Mouse (Mus musculus): ENCODE measurements around the gene Mstn. TPM values are rescaled to one million over a fixed set of nuclear protein-coding genes. Genes with fewer than 3 reads are reported as not detected.
A peak's percentile ranks its signal among the peaks of the same experiment; 100 is the strongest.

Mstn gene
- total RNA-seq, 2 experiments from 2014 or later, result 34.7 to 67.0 TPM

GRCm38 (mm10) chr1:53061871-53062608 lies 600 bp downstream of the Mstn start:
- intact Hi-C loops (cut with DNase I), result no loop called here
- H3K4me3 ChIP-seq, result peak overlapping the region; percentile 75

GRCm38 (mm10) chr1:53063921-53064320 lies 2.5 kb downstream of the Mstn start:
- DNase-seq, result peak; percentile 46
- no peak for TF ChIP-seq CTCF (IDR thresholded peaks at IDR 0.05)

More at GRCm38 (mm10) chr1:53061871-53062608, 600 bp downstream of the Mstn start:
- no peak for DNase-seq
- no peak for TF ChIP-seq CTCF (IDR thresholded peaks at IDR 0.05)
- peak overlapping the region; percentile 88 for H3K27ac ChIP-seq

GRCm38 (mm10) chr1:53069726-53070514 lies 8.5 kb downstream of the Mstn start:
- Histone ChIP-seq H3K4me3 (no peak overlapping the region), H3K27ac (no peak overlapping the region)
- TF ChIP-seq CTCF (IDR thresholded peaks at IDR 0.05), result no peak
- intact Hi-C loops (cut with DNase I), result no loop called here
- no peak for DNase-seq

More at GRCm38 (mm10) chr1:53063921-53064320, 2.5 kb downstream of the Mstn start:
- peak overlapping the region; percentile 75 for H3K4me3 ChIP-seq
- peak overlapping the region; percentile 88 for H3K27ac ChIP-seq
- intact Hi-C loops (cut with DNase I), result no loop called here

- no peak for DNase-seq
- Histone ChIP-seq H3K27ac (no peak overlapping the region), H3K4me3 (no peak overlapping the region)
- intact Hi-C loops (cut with DNase I), result no loop called here
- TF ChIP-seq CTCF (IDR thresholded peaks at IDR 0.05), result no peak
Observed at GRCm38 (mm10) chr1:53070664-53071175, 9.3 kb downstream of the Mstn start.

- no peak for DNase-seq
- intact Hi-C loops (cut with DNase I), result no loop called here
- no peak for TF ChIP-seq CTCF (IDR thresholded peaks at IDR 0.05)
- Histone ChIP-seq H3K27ac (no peak overlapping the region), H3K4me3 (no peak overlapping the region)
Observed at GRCm38 (mm10) chr1:53076656-53077055, 15.2 kb downstream of the Mstn start.

- intact Hi-C loops (cut with DNase I), result no loop called here
- peak overlapping the region; percentile 65 for H3K27ac ChIP-seq
- H3K4me3 ChIP-seq, result no peak overlapping the region
- no peak for TF ChIP-seq CTCF (IDR thresholded peaks at IDR 0.05)
- DNase-seq, result peak; percentile 74
Observed at GRCm38 (mm10) chr1:53079876-53080275, 18.4 kb downstream of the Mstn start.

- no peak overlapping the region for H3K27ac ChIP-seq
- no peak overlapping the region for H3K4me3 ChIP-seq
Observed at GRCm38 (mm10) chr1:53080603-53081002, 19.2 kb downstream of the Mstn start.

GRCm38 (mm10) chr1:53085256-53085655 lies 23.8 kb downstream of the Mstn start:
- peak overlapping the region; percentile 4; the same call in 1 of the 2 replicates for H3K27ac ChIP-seq
- H3K4me3 ChIP-seq, result peak overlapping the region; percentile 7; the same call in 1 of the 2 replicates
- intact Hi-C loops (cut with DNase I), result no loop called here
- TF ChIP-seq CTCF (IDR thresholded peaks at IDR 0.05), result no peak
- DNase-seq, result peak; percentile 62

More at GRCm38 (mm10) chr1:53080603-53081002, 19.2 kb downstream of the Mstn start:
- intact Hi-C loops (cut with DNase I), result no loop called here
- TF ChIP-seq CTCF (IDR thresholded peaks at IDR 0.05), result no peak
- no peak for DNase-seq

GRCm38 (mm10) chr1:53085991-53086390 lies 24.6 kb downstream of the Mstn start:
- TF ChIP-seq CTCF (IDR thresholded peaks at IDR 0.05), result no peak
- DNase-seq, result no peak
- intact Hi-C loops (cut with DNase I), result no loop called here
- Histone ChIP-seq H3K4me3 (no peak overlapping the region), H3K27ac (no peak overlapping the region)

- H3K4me3 ChIP-seq, result no peak overlapping the region
- intact Hi-C loops (cut with DNase I), result loop anchor here (5.0 kb wide), 1 partner anchor 41 kb away; no protein-coding TSS in a partner anchor
- no peak for DNase-seq
- no peak overlapping the region for H3K27ac ChIP-seq
- TF ChIP-seq CTCF (IDR thresholded peaks at IDR 0.05), result peak; percentile 53
Observed at GRCm38 (mm10) chr1:53093180-53093579, 31.7 kb downstream of the Mstn start.

GRCm38 (mm10) chr1:53110561-53110960 lies 49.1 kb downstream of the Mstn start:
- no peak overlapping the region for H3K27ac ChIP-seq
- TF ChIP-seq CTCF (IDR thresholded peaks at IDR 0.05), result no peak
- no peak for DNase-seq
- intact Hi-C loops (cut with DNase I), result no loop called here
- no peak overlapping the region for H3K4me3 ChIP-seq

Other genes with a start within 250 kb of the Mstn start
- gene Inpp1, start 244.0 kb upstream of the Mstn start, total RNA-seq (2021), result 1 to 10 TPM; 6.4 to 6.8 TPM
- 10 to 100 TPM; 32.1 to 44.4 TPM for gene Hibch, start 216.7 kb upstream of the Mstn start, total RNA-seq (2021)
- 1 to 10 TPM; 1.0 to 1.1 TPM for gene 1700019D03Rik, start 41.5 kb upstream of the Mstn start, total RNA-seq (2021)
- gene 1700019A02Rik, start 126.0 kb downstream of the Mstn start, total RNA-seq (2021), result not detected
- gene Pms1, start 235.4 kb downstream of the Mstn start, total RNA-seq (2021), result 1 to 10 TPM; 4.4 to 4.9 TPM
- 1 to 10 TPM; 5.8 to 8.9 TPM for gene Ormdl1, start 235.5 kb downstream of the Mstn start, total RNA-seq (2021)
- gene Gm28778, start 235.5 kb downstream of the Mstn start, total RNA-seq (2021), result under 1 TPM in 1 of 2 experiments, not detected in 1; 0.92 TPM

All from gastrocnemius, adult 2 months (tissue).